Mouse (Mus musculus): ENCODE measurements around the gene Ptrh1.

Gene Ptrh1

GRCm38 (mm10) chr2:32757056-32757845 is 18.3 kb upstream of the Ptrh1 start, which contains the start of gene Tor2a:
Gene Tor2a, plus strand, starts transcription at chr2:32757234.
- peak; percentile 99 for DNase-seq (ENCODE audit: inconsistent ontology term)

- DNase-seq (ENCODE audit: inconsistent ontology term): no peak
Observed at GRCm38 (mm10) chr2:32758503-32758902, 17.1 kb upstream of the Ptrh1 start.

- DNase-seq (ENCODE audit: inconsistent ontology term): no peak
Observed at GRCm38 (mm10) chr2:32759001-32759400, 16.6 kb upstream of the Ptrh1 start.

GRCm38 (mm10) chr2:32761361-32761760 is 14.2 kb upstream of the Ptrh1 start:
- DNase-seq (ENCODE audit: inconsistent ontology term): no peak

GRCm38 (mm10) chr2:32761859-32762258 is 13.7 kb upstream of the Ptrh1 start:
- DNase-seq (ENCODE audit: inconsistent ontology term): peak; percentile 24

- DNase-seq (ENCODE audit: inconsistent ontology term): no peak
Observed at GRCm38 (mm10) chr2:32763353-32763752, 12.2 kb upstream of the Ptrh1 start.

- DNase-seq (ENCODE audit: inconsistent ontology term): no peak
Observed at GRCm38 (mm10) chr2:32767241-32767640, 8.3 kb upstream of the Ptrh1 start.

GRCm38 (mm10) chr2:32768661-32769285 is 6.8 kb upstream of the Ptrh1 start:
- no peak for DNase-seq (ENCODE audit: inconsistent ontology term)

GRCm38 (mm10) chr2:32769327-32770085 is 6.1 kb upstream of the Ptrh1 start:
- no peak for DNase-seq (ENCODE audit: inconsistent ontology term)

GRCm38 (mm10) chr2:32771886-32772285 is 3.7 kb upstream of the Ptrh1 start:
- DNase-seq (ENCODE audit: inconsistent ontology term): no peak

- no peak for DNase-seq (ENCODE audit: inconsistent ontology term)
Observed at GRCm38 (mm10) chr2:32772626-32773279, 2.8 kb upstream of the Ptrh1 start.

- peak; percentile 76 for DNase-seq (ENCODE audit: inconsistent ontology term)
Observed at GRCm38 (mm10) chr2:32776192-32776591, 606 bp downstream of the Ptrh1 start.

GRCm38 (mm10) chr2:32778081-32778480 is 2.5 kb downstream of the Ptrh1 start:
- no peak for DNase-seq (ENCODE audit: inconsistent ontology term)

GRCm38 (mm10) chr2:32779131-32779530 is 3.5 kb downstream of the Ptrh1 start:
- peak; percentile 54 for DNase-seq (ENCODE audit: inconsistent ontology term)

GRCm38 (mm10) chr2:32779714-32780113 is 4.1 kb downstream of the Ptrh1 start:
- no peak for DNase-seq (ENCODE audit: inconsistent ontology term)

- no peak for DNase-seq (ENCODE audit: inconsistent ontology term)
Observed at GRCm38 (mm10) chr2:32781710-32782109, 6.1 kb downstream of the Ptrh1 start.

- DNase-seq (ENCODE audit: inconsistent ontology term): peak; percentile 46
Observed at GRCm38 (mm10) chr2:32784048-32784681, 8.6 kb downstream of the Ptrh1 start, which contains the start of gene Cfap157. Gene Cfap157, minus strand, starts transcription at chr2:32784428.

- DNase-seq (ENCODE audit: inconsistent ontology term): no peak
Observed at GRCm38 (mm10) chr2:32787176-32787575, 11.6 kb downstream of the Ptrh1 start.

GRCm38 (mm10) chr2:32788581-32788980 is 13.0 kb downstream of the Ptrh1 start:
- DNase-seq (ENCODE audit: inconsistent ontology term): no peak

- DNase-seq (ENCODE audit: inconsistent ontology term): peak; percentile 62
Observed at GRCm38 (mm10) chr2:32791297-32791696, 15.7 kb downstream of the Ptrh1 start.

GRCm38 (mm10) chr2:32795748-32796418 is 20.3 kb downstream of the Ptrh1 start:
- no peak for DNase-seq (ENCODE audit: inconsistent ontology term)

All from Muller cell, postnatal 12 days (primary cell).